ENCODE assay signal across 15 mouse cellular contexts in the genomic region with DNA sequence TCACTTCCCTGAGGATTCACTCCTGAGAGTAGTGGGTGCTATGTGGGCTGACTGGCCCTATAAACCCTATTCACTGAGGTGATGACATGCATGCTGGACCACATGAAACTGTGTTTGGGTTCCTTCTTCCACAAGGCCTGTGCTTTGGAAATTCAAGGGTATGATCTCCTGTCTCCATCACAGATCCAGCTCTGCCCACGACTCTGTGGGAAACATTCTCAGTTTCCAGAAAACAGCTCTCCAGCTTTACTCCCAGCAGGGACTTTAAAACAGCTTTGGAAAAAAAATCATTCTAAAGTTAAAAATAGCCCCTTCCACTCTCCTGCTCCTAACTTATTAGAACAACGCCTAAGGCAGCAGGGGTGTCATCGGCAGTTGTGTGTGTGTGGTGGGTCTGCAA.
"Had no signal": no experiment of that assay in that cellular context is flagged by ENCODE, and none has a peak within 500 bp of the region (broad histone marks: within the 10 kb centered on the region; RNA-seq: fewer than 3 reads in every experiment).

No protein-coding gene starts in this region.

- DNase-seq: kidney, adult 8-10 months; kidney, postnatal 25 days; layer of hippocampus, adult 9-11 months; liver; liver, embryonic 13.5 days; liver, postnatal 0 days; lung, postnatal 14 days; right cerebral cortex, adult 18-20 months; right cerebral cortex, postnatal 25 days; thymus, postnatal 36 days had no signal

- H3K9ac ChIP-seq: limb, embryonic 12.5 days; liver, embryonic 13.5 days; liver, postnatal 0 days; lung, embryonic 15.5 days; neural tube, embryonic 13.5 days had no signal

- H3K4me3 ChIP-seq: limb, embryonic 12.5 days; liver, embryonic 13.5 days; lung, embryonic 15.5 days; megakaryocyte, embryonic 14.5 days; neural tube, embryonic 13.5 days had no signal

- H3K4me1 ChIP-seq: limb, embryonic 12.5 days; liver, embryonic 13.5 days; lung, embryonic 15.5 days; megakaryocyte, embryonic 14.5 days had no signal

- H3K36me3 ChIP-seq: limb, embryonic 12.5 days; liver, embryonic 13.5 days; lung, embryonic 15.5 days; neural tube, embryonic 13.5 days had no signal

- H3K27ac ChIP-seq: limb, embryonic 12.5 days; liver, embryonic 13.5 days; lung, embryonic 15.5 days; macrophage; neural tube, embryonic 13.5 days had no signal

- H3K27me3 ChIP-seq: liver, embryonic 13.5 days; lung, embryonic 15.5 days; megakaryocyte, embryonic 14.5 days; neural tube, embryonic 13.5 days had no signal
